Comparison of ENCODE assay signal across 8 mouse cellular contexts in the genomic region with DNA sequence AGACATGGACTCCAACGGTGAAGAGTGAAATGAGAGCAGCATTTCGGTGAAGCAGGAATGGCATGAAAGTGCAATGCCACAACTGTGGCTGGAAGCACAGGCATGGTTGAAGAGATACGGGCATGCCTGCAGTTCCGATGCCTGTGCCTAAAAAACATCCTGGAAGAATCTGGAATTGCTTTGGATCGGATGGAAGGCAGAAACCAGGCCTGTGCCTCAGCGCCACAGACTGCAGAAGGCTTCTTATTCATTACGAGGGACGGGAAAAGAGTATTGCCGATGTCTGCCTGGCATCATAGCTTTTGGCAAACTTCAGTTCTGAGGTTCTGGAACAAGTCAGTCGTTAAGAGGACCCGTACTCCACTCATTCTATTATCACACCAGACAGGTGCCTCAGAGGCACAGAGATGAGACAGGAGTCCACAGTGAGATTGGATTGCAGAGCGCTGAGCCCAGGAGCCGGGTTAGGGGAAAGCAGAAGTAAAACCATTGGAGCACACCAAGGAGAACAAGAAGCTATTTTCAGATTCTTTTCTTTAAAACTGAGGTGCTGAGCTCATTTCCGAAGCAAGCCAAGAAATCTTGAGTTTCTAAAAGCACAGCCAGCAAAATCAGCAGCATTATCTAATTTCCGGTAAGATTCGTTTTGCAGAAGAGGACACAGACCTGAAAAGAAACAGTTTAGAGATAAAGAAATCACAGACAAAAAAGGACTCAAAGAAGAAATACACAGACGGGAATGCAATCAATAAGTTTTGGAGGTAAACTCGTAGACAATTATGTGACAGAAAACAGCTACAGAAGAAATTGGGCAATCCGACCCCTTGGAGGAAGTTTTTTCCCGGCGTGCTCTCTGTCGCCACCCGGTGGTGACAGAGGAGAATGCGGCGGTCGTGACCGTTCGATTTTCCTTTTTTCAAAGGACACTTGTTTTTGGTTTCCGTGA. TPM values are rescaled to one million over a fixed set of nuclear protein-coding genes. Genes with fewer than 3 reads are reported as not detected.
DNase-seq lines count a peak whose midpoint lies in the region; ATAC-seq and TF ChIP-seq lines count a peak whose summit lies in the region.
"Not testable (repeated sequence)": the region's sequence is repeated elsewhere in the genome, so short reads cannot be mapped to it uniquely, and the experiment has no call there.

No protein-coding gene starts in this region.

- peaks cover 38% of the 10 kb centered on the region for H3K36me3 ChIP-seq in hindbrain, embryonic 14.5 days (replicated peaks; ENCODE audit: control insufficient read depth, insufficient read depth)

- peak overlapping the region; percentile 44 for H3K4me2 ChIP-seq in hindbrain, embryonic 14.5 days (replicated peaks)

- 69% methylated on average over 29 of the region's 29 CpGs for WGBS in hindbrain, embryonic 14.5 days

- not testable (repeated sequence) for TF ChIP-seq CTCF in left cerebral cortex, adult 2 months (IDR thresholded peaks at IDR 0.05)

- H3K27ac ChIP-seq in hindbrain, embryonic 14.5 days, result not testable (repeated sequence)
- H3K27ac ChIP-seq in left cerebral cortex, adult 2 months, result peak overlapping the region; percentile 41

- H3K4me3 ChIP-seq in hindbrain, embryonic 14.5 days (replicated peaks; ENCODE audit: low read length), result peak overlapping the region; percentile 11
- H3K4me3 ChIP-seq in left cerebral cortex, adult 2 months, result peak overlapping the region; percentile 21

- peak; percentile 75 to 92 for DNase-seq in adrenal gland, adult (ENCODE audit: inconsistent age in 2 of 2, low spot score in 1 of 2)
- peak; percentile 83 for DNase-seq in embryo, embryonic 10.5 days (ENCODE audit: low spot score)
- peak; percentile 65 to 70 for DNase-seq in gastrocnemius, adult 8-10 months (ENCODE audit: low spot score in 2 of 2)
- DNase-seq in hindbrain, embryonic 14.5 days (ENCODE audit: low spot score), result peak; percentile 92
- DNase-seq in left cerebral cortex, adult 2 months (ENCODE audit: extremely low spot score in 1 of 2, low spot score in 2 of 2), result peak; percentile 85 to 87
- peak; percentile 88 to 91 for DNase-seq in right cerebral cortex, postnatal 10 days (ENCODE audit: low spot score in 2 of 2)
- DNase-seq in urinary bladder, postnatal 36 days (ENCODE audit: low spot score in 2 of 2), result peak; percentile 69 to 80

- not testable (repeated sequence) for H3K9ac ChIP-seq in hindbrain, embryonic 14.5 days

- peaks cover 33% of the 10 kb centered on the region for H3K9me3 ChIP-seq in hindbrain, embryonic 14.5 days (ENCODE audit: control insufficient read depth, low read length)

- not testable (repeated sequence) for H3K4me1 ChIP-seq in hindbrain, embryonic 14.5 days (replicated peaks; ENCODE audit: control insufficient read depth, insufficient read depth, low read length)

- intact Hi-C loops in left cerebral cortex, adult 2 months (cut with DNase I), result not testable (repeated sequence)

- H3K27me3 ChIP-seq in hindbrain, embryonic 14.5 days (ENCODE audit: control insufficient read depth, insufficient read depth, low read length), result not testable (repeated sequence)

- not testable (repeated sequence) for ATAC-seq in hindbrain, embryonic 14.5 days (ENCODE audit: low FRiP score)
- peak; percentile 47 for ATAC-seq in megakaryocyte progenitor cell, adult 5-6 weeks (replicated peaks; ENCODE audit: poor library complexity)

RNA-seq across cellular contexts. Expression of gene Gm21887, which starts 30.8 kb away (rescaled TPM):
- 10 to 100 TPM; 16.4 to 40.2 (median 21.6) TPM for total RNA-seq in gastrocnemius, adult 8-10 months (2022)
- 109 and 130 TPM in 2 replicates for polyA plus RNA-seq in hindbrain, embryonic 14.5 days (2014; fragmentation: Nextera tagmentation; extraction: Ambion mirVana)
- 100 to 1,000 TPM; 190 to 207 TPM for total RNA-seq in left cerebral cortex, adult 2 months (2021)
- total RNA-seq in megakaryocyte progenitor cell, adult 5-6 weeks (2015), result 69.2 and 81.4 TPM in 2 replicates
- 171 and 231 TPM in 2 replicates for total RNA-seq in megakaryocyte progenitor cell, adult 5-6 weeks (2017)
